Mouse (Mus musculus): ENCODE results near the gene Ankrd9. TPM values are rescaled to one million over a fixed set of nuclear protein-coding genes. Genes with fewer than 3 reads are reported as not detected.

The Ankrd9 gene
- polyA plus RNA-seq, 2 experiments = 11.7 to 15.6 TPM

GRCm38 (mm10) chr12:110994666-110995065 lies 15.8 kb upstream of the Ankrd9 start:
- H3K4me2 ChIP-seq (replicated peaks; ENCODE audit: low read depth, low read length, severe bottlenecking) = no peak overlapping the region
- 35% methylated on average over 12 of the region's 12 CpGs for WGBS

GRCm38 (mm10) chr12:110993226-110993625 lies 14.4 kb upstream of the Ankrd9 start:
- H3K27ac ChIP-seq (replicated peaks; ENCODE audit: low read depth, low read length) = no peak overlapping the region
- WGBS = 81% methylated on average over 3 of the region's 3 CpGs
- H3K4me1 ChIP-seq (ENCODE audit: control insufficient read depth, insufficient read depth, low read length) = no peaks in the 10 kb centered on the region; the same call in 1 of the 2 replicates
- no peak for DNase-seq (ENCODE audit: low spot score)
- ATAC-seq (ENCODE audit: low FRiP score, low read depth) = no peak
- H3K9ac ChIP-seq (ENCODE audit: low read depth, low read length, severe bottlenecking) = no peak overlapping the region
- H3K4me3 ChIP-seq (replicated peaks; ENCODE audit: low read length) = no peak overlapping the region
- TF ChIP-seq POLR2A (IDR thresholded peaks at IDR 0.05; ENCODE audit: borderline replicate concordance, extremely low read depth, insufficient read depth, insufficient read length) = no peak
- H3K36me3 ChIP-seq (ENCODE audit: control insufficient read depth, insufficient read depth, low read length) = no peaks in the 10 kb centered on the region
- no peaks in the 10 kb centered on the region for H3K9me3 ChIP-seq (ENCODE audit: control insufficient read depth, low read length)
- H3K4me2 ChIP-seq (replicated peaks; ENCODE audit: low read depth, low read length, severe bottlenecking) = no peak overlapping the region
- no peaks in the 10 kb centered on the region for H3K27me3 ChIP-seq (ENCODE audit: control insufficient read depth, insufficient read depth, low read length)

More at GRCm38 (mm10) chr12:110994666-110995065, 15.8 kb upstream of the Ankrd9 start:
- ATAC-seq (ENCODE audit: low FRiP score, low read depth) (no peak), DNase-seq (ENCODE audit: low spot score) (no peak)
- Histone ChIP-seq H3K9me3 (ENCODE audit: control insufficient read depth, low read length) (no peaks in the 10 kb centered on the region), H3K27me3 (ENCODE audit: control insufficient read depth, insufficient read depth, low read length) (no peaks in the 10 kb centered on the region), H3K27ac (replicated peaks; ENCODE audit: low read depth, low read length) (no peak overlapping the region), H3K4me3 (replicated peaks; ENCODE audit: low read length) (no peak overlapping the region), H3K36me3 (ENCODE audit: control insufficient read depth, insufficient read depth, low read length) (no peaks in the 10 kb centered on the region), H3K4me1 (ENCODE audit: control insufficient read depth, insufficient read depth, low read length) (no peaks in the 10 kb centered on the region; the same call in 1 of the 2 replicates), H3K9ac (ENCODE audit: low read depth, low read length, severe bottlenecking) (no peak overlapping the region)
- TF ChIP-seq POLR2A (IDR thresholded peaks at IDR 0.05; ENCODE audit: borderline replicate concordance, extremely low read depth, insufficient read depth, insufficient read length) = no peak

- Histone ChIP-seq H3K9ac (ENCODE audit: low read depth, low read length, severe bottlenecking) (no peak overlapping the region), H3K9me3 (ENCODE audit: control insufficient read depth, low read length) (no peaks in the 10 kb centered on the region), H3K27ac (replicated peaks; ENCODE audit: low read depth, low read length) (no peak overlapping the region), H3K4me2 (replicated peaks; ENCODE audit: low read depth, low read length, severe bottlenecking) (peak overlapping the region; percentile 64), H3K4me1 (ENCODE audit: control insufficient read depth, insufficient read depth, low read length) (no peaks in the 10 kb centered on the region; the same call in 1 of the 2 replicates), H3K4me3 (replicated peaks; ENCODE audit: low read length) (peak overlapping the region; percentile 51), H3K27me3 (ENCODE audit: control insufficient read depth, insufficient read depth, low read length) (no peaks in the 10 kb centered on the region), H3K36me3 (ENCODE audit: control insufficient read depth, insufficient read depth, low read length) (no peaks in the 10 kb centered on the region)
- ATAC-seq (ENCODE audit: low FRiP score, low read depth) (no peak), DNase-seq (ENCODE audit: low spot score) (no peak)
- no peak for TF ChIP-seq POLR2A (IDR thresholded peaks at IDR 0.05; ENCODE audit: borderline replicate concordance, extremely low read depth, insufficient read depth, insufficient read length)
- 59% methylated on average over 12 of the region's 12 CpGs for WGBS
These were observed 13.9 kb upstream of the Ankrd9 start for GRCm38 (mm10) chr12:110992771-110993170.

- Histone ChIP-seq H3K27ac (replicated peaks; ENCODE audit: low read depth, low read length) (peak overlapping the region; percentile 61), H3K9me3 (ENCODE audit: control insufficient read depth, low read length) (no peaks in the 10 kb centered on the region), H3K9ac (ENCODE audit: low read depth, low read length, severe bottlenecking) (peak overlapping the region; percentile 65), H3K27me3 (ENCODE audit: control insufficient read depth, insufficient read depth, low read length) (no peaks in the 10 kb centered on the region), H3K4me1 (ENCODE audit: control insufficient read depth, insufficient read depth, low read length) (no peaks in the 10 kb centered on the region; the same call in 1 of the 2 replicates), H3K4me2 (replicated peaks; ENCODE audit: low read depth, low read length, severe bottlenecking) (peak overlapping the region; percentile 64), H3K36me3 (ENCODE audit: control insufficient read depth, insufficient read depth, low read length) (no peaks in the 10 kb centered on the region), H3K4me3 (replicated peaks; ENCODE audit: low read length) (peak overlapping the region; percentile 51)
- ATAC-seq (ENCODE audit: low FRiP score, low read depth) (peak; percentile 91), DNase-seq (ENCODE audit: low spot score) (peak; percentile 88)
- 2% methylated on average over 23 of the region's 24 CpGs for WGBS
- TF ChIP-seq POLR2A (IDR thresholded peaks at IDR 0.05; ENCODE audit: borderline replicate concordance, extremely low read depth, insufficient read depth, insufficient read length) = no peak
These were observed 13.3 kb upstream of the Ankrd9 start for GRCm38 (mm10) chr12:110992128-110992553.

GRCm38 (mm10) chr12:110991361-110992127 lies 12.7 kb upstream of the Ankrd9 start:
- H3K9ac ChIP-seq (ENCODE audit: low read depth, low read length, severe bottlenecking) = peak overlapping the region; percentile 65
- H3K27ac ChIP-seq (replicated peaks; ENCODE audit: low read depth, low read length) = peak overlapping the region; percentile 61
- peak overlapping the region; percentile 64 for H3K4me2 ChIP-seq (replicated peaks; ENCODE audit: low read depth, low read length, severe bottlenecking)
- WGBS = 9% methylated on average over 23 of the region's 23 CpGs
- ATAC-seq (ENCODE audit: low FRiP score, low read depth) (peak; percentile 68), DNase-seq (ENCODE audit: low spot score) (peak; percentile 78)
- no peaks in the 10 kb centered on the region for H3K27me3 ChIP-seq (ENCODE audit: control insufficient read depth, insufficient read depth, low read length)
- no peaks in the 10 kb centered on the region; the same call in 1 of the 2 replicates for H3K4me1 ChIP-seq (ENCODE audit: control insufficient read depth, insufficient read depth, low read length)
- H3K4me3 ChIP-seq (replicated peaks; ENCODE audit: low read length) = peak overlapping the region; percentile 51
- no peak for TF ChIP-seq POLR2A (IDR thresholded peaks at IDR 0.05; ENCODE audit: borderline replicate concordance, extremely low read depth, insufficient read depth, insufficient read length)
- H3K9me3 ChIP-seq (ENCODE audit: control insufficient read depth, low read length) = no peaks in the 10 kb centered on the region
- no peaks in the 10 kb centered on the region for H3K36me3 ChIP-seq (ENCODE audit: control insufficient read depth, insufficient read depth, low read length)
